Mouse (Mus musculus) central nervous system, embryonic 18 days (tissue): ENCODE data around the gene Smarca1. TPM values are rescaled to one million over a fixed set of nuclear protein-coding genes. Genes with fewer than 3 reads are reported as not detected.

Experiments used
- polyA plus RNA-seq: library from polyadenylated mRNA; depleted of rRNA; stranded (reverse); fragments of >200 nt; gene quantifications from 2 replicates; pipeline ENCODE4 v1.2.3, GENCODE M21; 2012; rRNA removed

The Smarca1 gene
- 22.8 and 23.2 TPM in 2 replicates for polyA plus RNA-seq

DNA sequence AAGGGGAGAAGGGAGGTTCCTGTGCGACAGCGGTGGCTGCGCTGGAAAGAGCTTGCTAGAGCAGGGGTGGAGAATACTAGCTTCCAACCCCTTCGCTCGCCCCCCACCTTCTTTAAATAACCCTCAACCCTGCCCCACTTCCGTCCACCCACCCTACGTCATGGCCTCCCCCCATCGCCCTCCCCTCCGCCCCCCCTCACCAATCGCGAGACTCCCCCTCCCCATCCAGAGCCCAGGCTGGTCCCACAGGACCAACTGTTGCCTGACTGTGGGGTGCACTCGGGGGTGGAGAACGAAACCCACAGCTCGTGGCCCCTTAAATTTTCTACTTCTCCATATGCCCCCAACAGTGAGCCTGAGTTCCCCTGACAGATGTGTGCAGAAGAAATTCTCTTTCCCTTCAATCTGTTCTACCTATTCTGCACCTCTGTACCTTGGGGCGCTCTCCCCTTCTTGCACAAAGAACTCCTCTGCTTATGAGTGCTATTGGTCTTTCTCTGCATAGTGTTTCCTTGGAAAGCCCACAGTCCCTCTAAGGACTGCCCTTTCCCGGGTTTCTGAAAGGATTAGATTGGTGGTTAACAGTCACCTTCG lies at the start of gene Smarca1:
Gene Smarca1 (minus strand): TSS at position 544 of the 594 bp plus-strand sequence.

DNA sequence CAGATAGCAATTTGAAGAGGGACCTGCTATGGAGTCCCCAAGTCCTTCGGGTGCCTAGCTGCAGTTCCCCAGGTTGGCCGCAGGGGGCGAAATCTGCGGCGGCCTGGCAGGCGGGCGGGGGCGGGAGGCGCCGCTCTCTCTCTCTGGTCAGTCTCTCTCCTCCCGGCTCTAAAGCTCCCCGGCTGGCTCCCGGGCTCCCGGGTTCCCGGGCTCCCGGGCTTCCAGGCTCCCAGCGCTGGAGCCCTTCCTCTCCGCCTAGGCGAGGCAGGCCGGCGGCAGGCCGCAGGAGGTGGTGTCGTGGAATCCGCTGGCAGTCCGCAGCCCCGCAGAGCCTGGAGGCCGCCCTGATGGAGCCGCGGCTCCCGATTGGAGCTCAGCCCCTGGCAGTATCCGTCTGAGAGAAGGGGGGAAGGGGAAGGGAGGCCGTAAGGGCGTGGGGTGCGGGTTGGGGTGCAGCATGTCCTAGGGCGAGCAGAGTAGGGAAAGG lies 19.6 kb upstream of the Smarca1 start, which contains the start of gene Ocrl:
Gene Ocrl (plus strand): TSS at position 82 of the 487 bp plus-strand sequence.

Other genes with a start within 250 kb of the Smarca1 start
- 44.0 and 47.9 TPM in 2 replicates for gene Ocrl, start 19.4 kb upstream of the Smarca1 start, polyA plus RNA-seq
- 5.3 and 6.8 TPM in 2 replicates for gene Apln, start 141.9 kb upstream of the Smarca1 start, polyA plus RNA-seq
- 0.40 and 0.47 TPM in 2 replicates for gene Xpnpep2, start 215.8 kb upstream of the Smarca1 start, polyA plus RNA-seq